Mouse (Mus musculus): ENCODE results near the gene Tcerg1l.

Tcerg1l gene

DNA sequence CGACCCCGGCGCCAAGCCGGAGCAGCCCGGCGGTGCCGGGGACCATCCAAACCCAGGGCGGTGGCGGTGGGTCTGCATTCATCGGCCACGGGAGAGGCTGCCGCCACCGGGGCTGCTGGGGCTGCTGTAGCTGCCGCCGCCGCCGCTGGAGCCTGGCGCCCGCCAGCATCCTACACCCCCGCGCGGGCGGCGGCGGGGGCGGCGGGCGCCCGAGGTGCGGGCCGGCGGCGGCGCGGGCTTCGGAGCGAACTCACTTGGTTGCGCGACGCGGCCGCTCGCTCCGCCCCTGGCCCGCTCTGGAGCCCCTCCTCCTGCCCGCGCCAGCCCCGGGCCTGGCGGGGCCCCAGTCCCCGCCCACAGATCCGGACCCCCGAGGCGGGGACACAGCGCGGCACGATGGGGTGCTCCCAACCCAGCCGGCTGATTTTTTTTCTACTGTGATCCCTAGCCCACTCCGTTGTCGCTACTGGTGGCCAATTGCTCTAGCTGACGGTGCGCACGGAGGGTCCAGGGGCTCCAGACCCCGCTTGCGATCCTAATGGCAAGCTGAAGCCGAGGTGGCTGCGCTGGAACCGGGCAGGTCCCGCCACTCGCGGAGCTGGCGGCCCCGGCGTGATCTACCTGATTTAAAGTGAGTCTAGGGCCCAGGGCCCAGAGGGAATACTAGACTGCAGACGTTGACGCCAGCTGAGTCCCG is at the start of gene Tcerg1l:
Tcerg1l (minus strand) TSS at position 246 of the 697 bp plus-strand sequence.
- DNase-seq (ENCODE audit: low spot score in 2 of 2), result peak in 1 of 2 experiments; percentile 26

DNA sequence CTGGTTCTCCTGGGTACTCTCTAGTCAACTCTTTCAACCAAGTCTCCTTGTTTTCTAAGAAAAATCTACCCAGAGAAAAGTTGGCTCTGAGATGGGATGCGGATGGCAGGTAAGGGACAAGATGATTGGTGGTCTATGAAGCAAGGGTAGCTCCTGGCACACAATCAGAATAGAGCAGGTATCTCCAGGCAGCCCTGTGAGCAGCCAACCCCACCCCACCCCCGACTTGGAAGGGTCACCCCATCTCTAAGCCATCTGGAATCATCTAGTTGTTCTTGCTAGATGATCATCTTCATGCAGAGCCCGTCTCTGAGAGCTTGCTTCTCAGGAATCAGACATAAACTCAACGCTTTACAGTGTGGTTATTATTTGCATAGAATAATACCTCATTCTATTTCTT is 44.6 kb upstream of the Tcerg1l start:
- DNase-seq (ENCODE audit: low spot score in 2 of 2), result no peak

DNA sequence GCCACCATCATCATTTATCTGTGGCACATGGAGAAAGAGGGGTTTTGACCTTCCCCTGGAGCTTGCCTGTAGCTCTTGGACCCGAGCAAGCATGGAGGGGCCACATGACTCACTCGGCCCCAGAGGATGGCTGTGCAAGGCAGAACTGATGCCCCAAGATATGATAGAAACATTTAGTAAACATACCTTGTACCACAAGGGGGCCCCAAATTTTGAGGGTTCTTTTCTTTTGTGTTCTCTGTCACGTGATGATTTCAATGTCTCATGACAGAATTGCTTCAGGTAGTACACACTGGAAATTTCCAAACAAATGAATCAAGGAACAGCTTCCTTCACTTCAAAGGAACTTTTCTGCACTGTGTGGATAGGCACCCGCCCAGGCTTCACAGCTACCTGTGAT is 35.0 kb upstream of the Tcerg1l start:
- no peak for DNase-seq (ENCODE audit: low spot score in 2 of 2)

DNA sequence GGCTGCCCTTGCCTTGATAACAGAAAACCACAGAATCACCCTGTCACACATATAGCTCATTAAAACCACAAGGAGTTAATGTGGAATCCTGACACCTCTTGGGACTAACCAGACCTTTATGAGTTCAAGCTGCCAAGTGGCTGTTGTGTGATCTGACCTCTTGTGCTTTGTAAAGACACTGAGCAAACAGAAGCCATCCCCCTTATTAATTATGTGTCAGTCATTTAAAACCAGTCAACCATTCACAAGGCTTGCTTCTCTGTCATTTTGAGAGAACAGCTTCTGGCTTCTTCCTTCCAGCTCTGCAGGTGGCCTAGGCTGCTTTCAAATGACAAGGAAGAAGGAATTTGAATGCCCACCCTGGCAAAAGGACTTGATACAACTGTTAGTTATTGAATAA is 33.9 kb upstream of the Tcerg1l start:
- no peak for DNase-seq (ENCODE audit: low spot score in 2 of 2)

DNA sequence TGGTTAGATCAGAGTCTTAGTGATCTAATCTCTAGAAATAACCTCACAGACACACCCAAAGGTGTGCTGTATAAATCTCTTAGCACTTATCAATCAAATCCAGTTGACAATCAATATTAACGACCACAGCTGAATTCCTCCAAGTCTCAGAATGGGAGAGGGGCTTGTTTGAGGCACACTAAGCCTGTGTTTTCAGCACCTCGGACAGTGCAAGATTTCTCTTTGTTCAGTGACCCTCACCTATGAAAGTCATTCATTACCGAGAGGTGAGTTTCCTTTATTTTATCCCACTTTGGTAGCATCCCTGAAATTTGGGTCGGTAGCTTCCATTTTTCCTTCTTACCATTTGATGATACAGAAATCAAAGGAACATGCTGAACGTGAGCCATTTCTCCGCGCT is 32.4 kb upstream of the Tcerg1l start:
- no peak for DNase-seq (ENCODE audit: low spot score in 2 of 2)

DNA sequence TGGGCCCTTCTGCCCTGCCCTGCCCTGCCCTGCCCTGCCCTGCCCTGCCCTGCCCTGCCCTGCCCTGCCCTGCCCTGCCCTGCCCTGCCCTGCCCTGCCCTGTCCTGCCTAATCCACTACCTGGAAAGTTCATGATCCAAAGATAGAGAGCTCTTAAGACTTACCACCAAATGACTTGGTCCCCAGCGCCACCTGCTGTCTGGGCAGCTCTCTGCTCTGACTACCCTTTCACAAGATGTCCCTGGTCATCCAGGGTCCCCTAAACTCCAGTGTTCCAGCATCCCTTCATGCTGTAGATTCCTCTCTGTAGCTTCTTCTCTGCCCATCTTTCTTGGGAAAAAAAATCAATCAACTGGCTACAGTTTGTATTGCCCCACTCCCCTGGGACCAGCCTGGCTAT is 31.3 kb upstream of the Tcerg1l start:
- no peak for DNase-seq (ENCODE audit: low spot score in 2 of 2)

DNA sequence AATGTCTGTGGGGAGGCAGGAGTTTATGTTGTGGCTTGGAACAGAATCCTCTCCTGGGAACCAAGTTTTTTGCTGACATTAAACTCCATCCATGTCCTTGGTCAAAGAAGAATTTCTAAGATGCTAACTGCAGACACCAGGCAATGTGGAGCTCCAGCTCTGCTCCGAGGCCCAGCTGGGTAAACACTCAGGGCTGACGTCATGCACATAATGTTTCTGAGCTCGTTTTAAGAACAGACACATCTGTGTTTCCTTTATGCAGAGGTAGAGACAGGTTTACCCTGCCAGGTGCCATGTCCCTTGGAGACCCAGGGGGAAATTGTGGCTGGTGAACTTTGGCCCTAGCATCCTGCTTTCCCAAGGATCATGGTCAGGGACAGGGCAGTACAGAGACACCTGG is 29.9 kb upstream of the Tcerg1l start:
- DNase-seq (ENCODE audit: low spot score in 2 of 2), result no peak

DNA sequence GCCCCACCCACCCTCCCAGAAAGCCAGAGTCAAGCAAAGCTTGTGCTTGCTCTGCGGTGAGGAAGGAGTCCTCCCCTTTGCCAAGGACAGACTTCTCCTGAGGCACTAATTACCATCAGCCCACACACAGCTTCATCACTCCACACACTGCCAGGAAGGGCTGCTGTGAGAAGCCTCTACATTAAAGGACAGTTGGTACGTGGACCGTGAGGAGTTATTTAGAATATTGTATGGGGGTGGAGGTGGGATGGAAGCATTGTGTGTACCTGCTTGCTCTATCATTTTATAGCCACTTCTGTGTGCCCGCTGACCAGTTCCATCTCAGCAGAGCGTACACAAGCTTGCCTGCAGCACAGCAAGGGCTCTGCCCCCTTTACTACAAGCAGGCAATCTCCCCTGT is 16.0 kb upstream of the Tcerg1l start:
- DNase-seq (ENCODE audit: low spot score in 2 of 2), result no peak

DNA sequence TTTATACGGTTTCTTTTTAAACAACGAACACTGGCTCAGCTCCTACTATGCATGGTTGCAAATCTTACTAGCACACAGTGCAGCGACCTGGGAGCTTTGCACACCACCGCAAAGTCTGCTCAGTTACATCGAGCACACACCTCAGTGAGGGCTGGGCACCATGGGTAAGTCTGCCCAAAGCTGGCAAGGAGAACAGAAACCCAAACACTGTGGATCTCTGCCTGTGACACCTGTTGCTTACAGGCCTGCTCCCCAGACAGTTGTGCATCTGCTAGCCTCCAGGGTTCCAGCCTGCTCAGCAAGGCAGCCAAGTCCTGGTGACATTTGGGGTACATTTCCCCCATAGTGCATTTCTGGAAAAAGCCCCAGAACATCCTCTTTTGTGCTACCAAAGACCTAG is 4.1 kb upstream of the Tcerg1l start:
- DNase-seq (ENCODE audit: low spot score in 2 of 2), result no peak

DNA sequence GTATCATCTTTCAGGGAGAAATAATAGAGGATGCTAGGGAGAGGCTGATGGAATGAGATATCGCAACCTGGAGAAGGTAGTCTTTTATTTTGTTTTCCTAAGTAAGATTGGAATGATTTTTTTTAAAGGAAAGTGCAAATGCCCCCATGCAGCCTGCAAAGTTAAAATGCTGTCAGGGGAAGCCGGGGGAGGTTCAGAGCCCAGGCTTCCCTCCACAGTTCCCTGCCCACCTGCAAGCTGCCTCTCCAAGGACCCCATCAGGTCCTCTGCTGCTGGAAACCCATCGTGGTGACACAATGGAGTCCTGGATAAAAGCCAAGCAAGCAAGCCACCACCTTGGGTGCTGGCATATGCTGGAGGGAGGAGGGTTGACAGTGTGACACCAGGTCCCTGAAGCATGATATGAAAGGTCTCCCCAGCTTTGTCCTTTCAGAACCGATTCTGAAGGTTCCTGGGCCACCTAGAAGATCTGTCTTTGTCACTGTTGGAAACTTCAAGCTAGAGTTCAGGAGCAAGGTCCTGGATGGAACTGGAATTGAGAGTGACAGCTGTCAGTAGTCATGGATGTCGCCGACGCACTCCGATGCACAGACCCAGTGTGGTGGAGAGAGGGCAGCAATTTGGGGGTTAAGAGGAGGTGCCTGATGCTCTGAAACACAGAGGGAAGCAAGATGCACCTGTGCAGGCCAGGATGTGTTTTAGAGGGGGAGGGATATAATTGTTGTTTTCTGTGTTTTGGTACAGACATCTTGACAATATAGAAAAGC is 3.2 kb upstream of the Tcerg1l start:
- no peak for DNase-seq (ENCODE audit: low spot score in 2 of 2)

DNA sequence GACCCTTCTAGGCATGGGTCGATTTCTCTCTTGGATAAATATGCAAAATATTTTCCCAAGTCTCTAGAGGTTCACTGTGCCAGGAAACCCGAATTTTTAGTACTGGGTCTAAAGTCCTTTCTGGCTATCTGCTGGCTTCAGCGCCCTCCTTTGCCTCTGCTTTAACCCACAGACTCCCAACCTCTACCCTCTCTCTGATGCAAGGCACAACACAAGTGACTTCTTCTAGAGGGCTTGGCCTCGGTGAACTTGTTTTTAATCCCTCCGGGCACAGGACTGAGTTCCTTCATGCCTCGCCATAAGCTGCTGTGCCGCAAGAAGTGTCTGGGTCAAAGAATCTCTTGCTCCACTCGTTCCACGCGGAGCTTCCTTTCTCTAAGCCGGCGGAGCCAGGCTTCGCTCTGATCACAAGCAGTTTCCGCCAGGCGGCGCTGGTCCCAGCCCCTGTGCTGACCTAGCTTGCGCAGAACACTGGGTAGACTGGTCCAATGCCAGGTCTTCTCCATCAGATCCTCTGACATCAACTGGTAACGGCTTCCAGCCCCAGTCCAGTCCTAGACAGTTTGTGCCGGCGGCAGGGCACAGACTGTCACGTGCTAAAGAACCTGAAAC is 758 bp upstream of the Tcerg1l start:
- DNase-seq (ENCODE audit: low spot score in 2 of 2), result peak; percentile 43 to 75

DNA sequence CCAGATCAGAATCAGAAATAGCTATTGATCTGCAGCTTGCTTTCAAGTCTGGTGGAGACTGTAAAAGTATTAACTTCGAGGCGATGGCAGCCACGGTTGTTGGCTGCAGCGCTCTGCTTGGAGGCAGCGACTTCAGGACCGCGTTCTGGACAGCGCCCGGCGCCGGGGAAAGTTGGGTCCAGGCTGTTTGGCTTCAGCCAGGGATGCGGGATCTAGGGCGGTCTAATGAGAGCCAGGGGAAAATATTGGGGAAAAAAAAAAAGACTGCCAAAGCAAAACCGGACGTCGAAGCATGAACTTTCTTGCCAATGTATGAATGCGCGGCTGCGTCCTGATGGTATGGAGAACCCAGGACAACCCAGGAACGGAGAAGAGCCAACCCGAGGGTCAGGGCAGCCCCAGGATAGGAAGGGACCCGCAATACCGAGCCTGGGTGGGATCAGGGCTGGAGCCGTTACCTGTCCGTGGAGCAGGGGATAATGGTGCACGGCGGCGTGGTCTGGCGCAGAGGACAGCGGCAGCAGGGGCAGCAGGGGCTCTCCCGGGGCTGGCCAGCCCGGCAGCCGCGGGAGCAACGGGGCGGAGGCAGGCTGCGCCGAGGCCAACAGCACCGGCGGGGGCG is 556 bp downstream of the Tcerg1l start:
- DNase-seq (ENCODE audit: low spot score in 2 of 2), result peak in 1 of 2 experiments; percentile 22

DNA sequence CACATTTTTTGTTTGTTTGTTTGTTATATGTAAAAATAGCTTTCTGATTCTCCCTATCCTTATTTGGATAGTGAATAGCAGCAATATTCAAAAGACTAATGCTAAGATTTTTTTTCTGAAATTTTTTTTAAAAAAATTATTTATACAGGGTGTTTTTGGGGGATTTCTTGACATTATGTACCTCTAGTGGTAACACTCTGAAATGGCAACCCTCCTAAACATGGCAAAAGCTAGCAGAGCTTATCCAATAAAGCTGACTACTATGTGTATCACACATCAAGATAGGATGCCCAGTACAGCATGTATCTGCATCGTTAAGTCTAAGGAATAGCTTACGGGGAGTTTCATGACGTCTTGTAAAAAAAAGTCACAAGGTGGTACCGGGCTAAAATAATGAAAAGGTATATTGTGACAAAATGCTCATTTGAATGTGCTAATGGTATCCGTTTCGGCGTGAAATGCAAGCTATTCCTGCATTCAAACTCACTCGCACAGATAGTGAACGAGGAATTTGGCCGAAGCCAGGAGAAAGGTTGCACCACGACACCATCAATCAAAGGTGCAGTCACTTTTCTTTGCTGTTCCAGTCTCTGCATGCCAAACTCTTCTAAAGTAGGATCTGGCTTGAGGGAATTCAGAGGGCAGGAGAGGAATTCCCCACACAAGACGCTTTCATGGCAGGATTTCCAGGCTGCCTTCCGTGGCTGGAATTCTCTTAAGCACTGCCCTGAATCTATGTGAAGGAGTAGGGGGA is 1.2 kb downstream of the Tcerg1l start:
- DNase-seq (ENCODE audit: low spot score in 2 of 2), result no peak

DNA sequence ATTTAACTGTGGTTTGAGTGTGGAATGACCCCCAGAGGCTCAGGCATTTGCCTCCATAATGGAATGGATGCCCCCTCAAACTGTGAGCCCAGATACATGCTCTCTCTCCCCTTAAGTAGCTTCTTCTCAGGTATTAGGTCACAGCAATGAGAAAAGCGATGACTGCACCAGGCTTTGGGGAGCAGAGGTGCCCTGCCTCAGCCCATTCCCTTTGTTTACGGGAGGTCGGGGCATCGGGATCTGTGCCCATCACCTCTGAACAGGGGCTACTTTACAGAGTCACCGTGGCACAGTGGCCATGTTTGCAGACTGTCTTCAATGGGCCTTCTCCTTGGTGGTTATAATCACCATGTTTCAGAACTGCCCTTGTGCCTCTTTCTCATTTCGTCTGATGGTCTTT is 7.6 kb downstream of the Tcerg1l start:
- DNase-seq (ENCODE audit: low spot score in 2 of 2), result no peak

DNA sequence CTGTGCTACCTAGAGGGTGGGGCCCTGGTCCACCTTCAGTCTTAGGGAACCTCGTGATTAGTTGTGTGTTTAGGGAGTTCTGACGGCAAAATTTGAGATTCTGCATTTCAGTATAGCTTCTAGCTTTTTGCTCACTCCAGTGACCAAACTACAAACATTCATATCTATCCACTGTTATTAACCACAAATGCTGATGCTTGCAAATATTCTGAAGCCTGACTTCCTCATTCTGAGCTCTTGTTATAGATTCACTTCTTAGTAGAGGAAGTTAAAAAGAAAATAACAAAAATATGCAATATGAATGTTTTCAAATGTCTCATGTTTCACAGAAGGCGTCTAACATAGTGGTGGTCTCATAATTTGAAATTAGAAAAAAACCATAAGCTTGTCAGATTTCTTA is 8.5 kb downstream of the Tcerg1l start:
- no peak for DNase-seq (ENCODE audit: low spot score in 2 of 2)

DNA sequence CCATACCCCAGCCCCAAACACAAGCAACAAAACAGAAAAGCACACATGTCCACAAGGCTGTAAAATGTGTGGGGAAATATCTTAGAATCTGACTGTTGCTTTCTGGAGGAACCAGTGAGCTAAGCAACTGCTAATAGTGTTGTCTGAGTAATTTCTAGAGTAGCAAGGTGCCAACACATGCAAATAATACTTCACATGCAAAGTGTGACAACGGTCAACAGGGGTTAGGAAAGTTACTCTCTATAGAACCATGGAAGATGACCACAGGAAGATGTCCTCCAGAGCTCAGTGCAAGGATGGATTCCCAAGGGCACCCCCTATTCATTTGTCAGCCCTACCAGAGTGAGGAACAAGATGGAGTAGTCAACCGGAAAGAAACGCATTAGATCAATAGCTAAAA is 18.3 kb downstream of the Tcerg1l start:
- DNase-seq (ENCODE audit: low spot score in 2 of 2), result no peak

DNA sequence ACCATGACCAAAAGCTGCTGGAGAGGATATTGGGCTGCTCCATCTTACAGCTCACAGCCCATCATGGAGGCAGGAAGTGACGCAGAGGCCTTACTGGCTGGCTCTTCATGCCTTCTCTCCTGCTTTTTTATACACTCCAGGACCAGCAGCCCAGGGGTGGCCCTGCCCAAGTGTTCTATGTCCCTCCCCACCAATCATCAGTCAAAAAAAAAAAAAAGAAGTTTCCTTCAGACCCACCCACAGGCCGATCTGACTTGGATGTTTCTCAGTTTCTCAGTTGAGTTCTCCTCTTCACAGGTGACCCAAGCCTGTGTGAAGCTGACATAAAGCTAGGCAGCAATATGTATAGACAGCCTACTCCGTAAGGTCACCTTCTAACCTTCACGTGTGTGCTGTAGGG is 19.0 kb downstream of the Tcerg1l start:
- no peak for DNase-seq (ENCODE audit: low spot score in 2 of 2)

DNA sequence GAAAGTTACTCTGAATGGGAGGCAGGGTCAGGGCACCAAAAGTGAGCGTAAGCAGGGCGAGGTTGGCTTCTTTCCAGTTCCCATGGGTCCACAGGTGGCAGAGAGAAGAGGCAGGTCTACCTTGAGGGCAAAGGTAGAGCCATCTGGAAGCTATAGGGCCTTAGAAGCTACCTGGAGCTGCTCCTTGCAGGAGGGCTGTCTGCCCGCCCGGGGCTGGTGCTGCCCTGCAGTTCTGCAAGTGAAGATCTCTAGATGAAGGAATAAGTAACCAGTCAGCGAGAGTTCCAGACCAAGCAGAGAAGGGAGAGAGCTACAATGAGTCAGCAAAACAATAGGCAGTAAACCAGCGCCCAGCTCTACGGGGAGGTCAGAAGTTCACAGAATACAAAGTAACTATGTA is 22.0 kb downstream of the Tcerg1l start:
- no peak for DNase-seq (ENCODE audit: low spot score in 2 of 2)

DNA sequence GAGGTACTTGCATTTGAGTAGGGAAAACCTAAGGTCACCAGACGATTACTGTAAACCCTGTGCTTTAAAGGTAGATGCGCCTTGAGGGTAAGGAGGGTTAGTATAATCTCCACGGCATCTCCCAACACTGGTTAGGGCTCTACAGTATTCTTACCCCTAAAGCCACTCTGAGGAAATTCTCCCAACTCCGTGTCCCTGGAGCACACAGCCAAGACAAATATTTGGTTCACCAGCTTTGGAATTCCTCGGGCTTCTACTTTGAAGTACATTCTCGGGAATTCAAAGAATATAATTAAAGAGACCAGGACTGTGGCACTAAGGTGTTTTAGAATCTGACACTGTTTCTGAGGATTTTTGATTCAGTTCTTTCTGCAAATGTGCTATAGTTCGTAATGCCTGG is 23.2 kb downstream of the Tcerg1l start:
- no peak for DNase-seq (ENCODE audit: low spot score in 2 of 2)

DNA sequence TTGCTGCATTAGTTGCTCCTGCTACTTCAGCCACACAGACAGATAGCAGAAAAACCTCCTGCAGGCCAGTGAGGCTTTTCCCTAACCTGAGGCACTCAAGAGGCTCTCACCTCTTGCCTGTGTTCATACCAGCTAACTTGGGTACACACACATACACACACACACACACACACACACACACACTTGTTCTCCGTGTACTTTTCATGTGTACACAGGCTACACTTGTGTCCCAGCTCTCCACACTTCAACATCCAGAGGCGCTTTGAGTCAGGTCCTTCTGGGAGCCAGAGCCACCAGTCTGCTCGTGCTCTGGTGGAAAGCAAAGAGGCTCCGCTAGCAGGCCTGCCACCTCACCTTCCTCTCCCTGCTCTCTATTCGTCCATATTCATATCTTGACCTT is 24.0 kb downstream of the Tcerg1l start:
- DNase-seq (ENCODE audit: low spot score in 2 of 2), result no peak

DNA sequence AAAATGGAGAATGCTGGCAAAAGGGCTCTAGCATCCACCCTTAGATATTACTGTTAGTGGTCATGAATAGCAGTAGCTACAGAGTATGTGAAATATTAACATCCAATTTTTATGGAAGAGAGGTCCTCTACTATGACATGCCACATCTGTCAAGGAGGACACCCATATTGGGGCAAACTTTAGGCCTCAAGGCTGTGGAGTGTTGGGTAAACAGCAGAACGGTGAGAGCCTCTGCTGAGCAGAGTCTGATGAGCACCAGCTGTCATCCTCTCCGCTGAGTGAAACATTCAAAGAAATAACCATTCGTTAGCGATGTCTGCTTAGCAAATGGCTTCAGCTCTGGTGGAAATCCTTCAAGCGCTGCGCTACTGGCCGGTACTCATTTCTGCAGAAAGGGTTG is 30.0 kb downstream of the Tcerg1l start:
- DNase-seq (ENCODE audit: low spot score in 2 of 2), result no peak

DNA sequence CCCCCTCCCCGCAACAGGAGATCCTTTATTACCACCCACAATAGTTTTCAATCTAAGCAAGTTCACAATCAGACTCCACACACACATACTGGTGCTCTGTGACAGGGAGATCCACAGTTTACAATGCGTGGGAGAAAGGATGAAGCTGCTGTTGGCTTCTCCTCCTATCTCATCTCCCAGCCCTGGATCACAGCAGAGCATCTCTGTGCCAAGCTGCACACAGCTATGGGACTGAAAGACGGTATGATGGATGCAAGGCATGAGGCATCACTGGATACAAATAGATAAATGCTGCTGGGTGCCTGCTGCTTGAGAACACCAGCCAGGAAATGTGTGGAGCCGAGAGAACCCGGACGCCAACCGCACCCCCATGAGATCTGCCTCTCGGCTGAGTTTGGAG is 32.0 kb downstream of the Tcerg1l start:
- no peak for DNase-seq (ENCODE audit: low spot score in 2 of 2)

Measured in frontal cortex, postnatal 10 days (tissue).